Mouse (Mus musculus): Measurements from ENCODE around the gene Gm45799. TPM values are rescaled to one million over a fixed set of nuclear protein-coding genes. Genes with fewer than 3 reads are reported as not detected.

The Gm45799 gene
- polyA plus RNA-seq, 1 experiment: 27.1 TPM

DNA sequence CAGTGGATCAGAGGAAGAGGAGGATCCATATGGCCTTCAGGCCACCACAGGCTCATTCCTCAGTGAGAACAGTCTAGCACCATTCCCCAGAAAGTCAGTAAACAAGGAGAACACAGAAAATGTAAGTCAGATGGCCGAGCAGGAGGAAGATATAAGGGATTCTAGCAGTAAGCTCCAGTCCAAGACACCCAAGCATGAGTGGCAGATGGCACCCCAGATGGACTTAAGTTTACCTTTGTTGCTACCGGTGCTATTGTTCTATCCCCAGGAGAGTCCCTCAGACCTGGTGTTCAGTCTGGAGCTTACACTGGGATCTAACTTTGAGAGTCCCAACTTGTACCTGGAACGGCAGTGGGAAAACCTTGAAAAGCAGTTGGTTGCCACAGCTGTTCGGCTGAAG is 63.5 kb downstream of the Gm45799 start:
- TF ChIP-seq CTCF (IDR thresholded peaks at IDR 0.05; ENCODE audit: borderline replicate concordance, insufficient read depth, low read length): no peak
- TF ChIP-seq POLR2A (IDR thresholded peaks at IDR 0.05; ENCODE audit: low read depth, low read length): no peak
- Histone ChIP-seq H3K4me3 (ENCODE audit: insufficient read depth, low read length) (no peak overlapping the region), H3K4me1 (ENCODE audit: control insufficient read depth, insufficient read depth, low read length) (no peaks in the 10 kb centered on the region), H3K27ac (ENCODE audit: insufficient read depth, low read length) (no peak overlapping the region)

DNA sequence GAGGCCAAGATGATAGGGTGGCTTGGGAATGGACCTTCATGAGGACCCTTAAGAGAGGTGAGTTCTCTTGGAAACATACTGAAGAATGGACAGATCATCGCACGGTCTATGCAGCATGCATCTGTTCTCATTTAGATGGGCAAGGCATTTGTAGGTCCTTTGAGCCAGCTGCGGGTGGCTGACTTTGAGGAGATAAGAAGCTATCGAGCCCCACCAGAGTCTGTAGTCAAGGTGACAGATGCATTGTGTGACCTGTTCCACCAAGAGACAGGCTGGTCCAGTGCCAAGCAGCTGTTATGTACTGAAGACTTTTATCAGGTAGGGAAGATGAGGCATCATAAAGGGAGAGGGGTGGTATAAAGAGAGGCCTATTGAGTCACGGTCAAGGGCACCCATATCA is 68.4 kb downstream of the Gm45799 start:
- Histone ChIP-seq H3K4me1 (ENCODE audit: control insufficient read depth, insufficient read depth, low read length) (no peaks in the 10 kb centered on the region), H3K4me3 (ENCODE audit: insufficient read depth, low read length) (no peak overlapping the region), H3K27ac (ENCODE audit: insufficient read depth, low read length) (no peak overlapping the region)
- TF ChIP-seq POLR2A (IDR thresholded peaks at IDR 0.05; ENCODE audit: low read depth, low read length): no peak
- TF ChIP-seq CTCF (IDR thresholded peaks at IDR 0.05; ENCODE audit: borderline replicate concordance, insufficient read depth, low read length): no peak

- H3K4me3 ChIP-seq (ENCODE audit: insufficient read depth, low read length): no peak overlapping the region
- H3K4me1 ChIP-seq (ENCODE audit: control insufficient read depth, insufficient read depth, low read length): no peaks in the 10 kb centered on the region
- no peak overlapping the region for H3K27ac ChIP-seq (ENCODE audit: insufficient read depth, low read length)
- TF ChIP-seq POLR2A (IDR thresholded peaks at IDR 0.05; ENCODE audit: low read depth, low read length): no peak
- TF ChIP-seq CTCF (IDR thresholded peaks at IDR 0.05; ENCODE audit: borderline replicate concordance, insufficient read depth, low read length): no peak
Measured at GRCm38 (mm10) chr7:105715366-105715765, 75.0 kb downstream of the Gm45799 start.

DNA sequence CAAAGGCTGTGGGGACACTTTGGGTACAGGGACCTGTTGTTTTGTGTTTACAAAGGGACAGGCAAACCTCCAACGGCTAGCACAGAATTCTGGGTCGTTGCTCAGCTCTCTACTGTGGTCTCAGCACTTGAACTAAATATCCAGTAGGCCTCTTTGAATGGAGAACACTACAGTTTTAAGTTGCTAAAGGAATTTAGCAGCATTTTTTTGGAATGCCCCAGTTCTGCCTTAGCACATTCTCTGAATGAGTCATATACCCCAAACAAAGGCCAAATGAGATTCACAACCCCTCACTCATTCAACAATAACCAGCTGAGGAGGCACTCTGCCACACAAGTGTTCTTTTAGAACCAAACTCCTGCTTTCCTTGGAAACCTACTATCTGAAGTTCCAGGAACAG is 81.6 kb downstream of the Gm45799 start:
- Histone ChIP-seq H3K27ac (ENCODE audit: insufficient read depth, low read length) (peak overlapping the region; percentile 47), H3K4me3 (ENCODE audit: insufficient read depth, low read length) (no peak overlapping the region), H3K4me1 (ENCODE audit: control insufficient read depth, insufficient read depth, low read length) (peaks cover 9% of the 10 kb centered on the region; the same call in 1 of the 2 replicates)
- no peak for TF ChIP-seq POLR2A (IDR thresholded peaks at IDR 0.05; ENCODE audit: low read depth, low read length)
- no peak for TF ChIP-seq CTCF (IDR thresholded peaks at IDR 0.05; ENCODE audit: borderline replicate concordance, insufficient read depth, low read length)

GRCm38 (mm10) chr7:105726144-105726979 is 86.0 kb downstream of the Gm45799 start:
- H3K4me3 ChIP-seq (ENCODE audit: insufficient read depth, low read length): no peak overlapping the region
- peaks cover 8% of the 10 kb centered on the region; the same call in 1 of the 2 replicates for H3K4me1 ChIP-seq (ENCODE audit: control insufficient read depth, insufficient read depth, low read length)
- H3K27ac ChIP-seq (ENCODE audit: insufficient read depth, low read length): no peak overlapping the region
- TF ChIP-seq CTCF (IDR thresholded peaks at IDR 0.05; ENCODE audit: borderline replicate concordance, insufficient read depth, low read length): no peak; the same call in 1 of the 2 replicates
- TF ChIP-seq POLR2A (IDR thresholded peaks at IDR 0.05; ENCODE audit: low read depth, low read length): no peak

GRCm38 (mm10) chr7:105726980-105727325 is 86.6 kb downstream of the Gm45799 start:
- no peak overlapping the region for H3K4me3 ChIP-seq (ENCODE audit: insufficient read depth, low read length)
- TF ChIP-seq CTCF (IDR thresholded peaks at IDR 0.05; ENCODE audit: borderline replicate concordance, insufficient read depth, low read length) (no peak), POLR2A (IDR thresholded peaks at IDR 0.05; ENCODE audit: low read depth, low read length) (no peak)
- peaks cover 3% of the 10 kb centered on the region; the same call in 1 of the 2 replicates for H3K4me1 ChIP-seq (ENCODE audit: control insufficient read depth, insufficient read depth, low read length)
- no peak overlapping the region for H3K27ac ChIP-seq (ENCODE audit: insufficient read depth, low read length)

DNA sequence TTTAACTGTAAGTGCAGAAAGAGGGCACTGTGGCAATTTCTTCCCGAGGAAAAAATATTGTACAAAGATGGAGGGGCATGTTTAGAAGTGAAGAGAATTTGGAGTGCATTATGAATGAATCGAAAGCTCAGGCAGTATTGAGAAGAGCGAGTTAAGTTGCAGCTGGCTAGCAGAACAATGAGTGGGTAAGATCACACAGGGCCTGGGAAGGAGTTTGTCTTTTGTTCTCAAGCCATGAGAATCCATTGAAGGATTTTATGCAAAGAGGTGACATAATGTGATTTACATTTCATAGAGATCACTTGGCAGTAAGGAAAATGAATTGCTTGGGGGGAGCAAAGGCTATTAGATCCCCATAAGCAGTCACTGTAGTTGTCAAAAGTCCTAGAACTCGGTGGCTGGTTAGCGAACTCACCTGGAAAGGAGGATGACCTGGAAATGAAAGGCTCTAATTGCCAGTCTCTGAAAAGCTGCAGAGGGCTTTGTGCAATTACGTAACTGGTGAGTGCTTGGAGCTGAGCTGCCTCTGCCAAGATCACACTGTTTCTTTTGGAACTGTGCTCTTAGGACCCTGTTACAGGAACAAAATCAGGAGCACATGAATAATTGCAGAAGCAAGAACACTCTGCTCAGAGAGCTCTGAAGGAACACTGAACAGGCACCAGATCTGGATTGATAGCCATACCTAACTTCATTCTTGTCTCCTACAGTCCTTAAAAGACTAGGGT is 88.5 kb downstream of the Gm45799 start:
- no peaks in the 10 kb centered on the region for H3K4me1 ChIP-seq (ENCODE audit: control insufficient read depth, insufficient read depth, low read length)
- no peak for TF ChIP-seq POLR2A (IDR thresholded peaks at IDR 0.05; ENCODE audit: low read depth, low read length)
- no peak overlapping the region for H3K4me3 ChIP-seq (ENCODE audit: insufficient read depth, low read length)
- no peak overlapping the region for H3K27ac ChIP-seq (ENCODE audit: insufficient read depth, low read length)

GRCm38 (mm10) chr7:105733836-105734235 is 93.5 kb downstream of the Gm45799 start:
- TF ChIP-seq POLR2A (IDR thresholded peaks at IDR 0.05; ENCODE audit: low read depth, low read length) (no peak), CTCF (IDR thresholded peaks at IDR 0.05; ENCODE audit: borderline replicate concordance, insufficient read depth, low read length) (no peak)
- H3K27ac ChIP-seq (ENCODE audit: insufficient read depth, low read length): no peak overlapping the region
- no peaks in the 10 kb centered on the region for H3K4me1 ChIP-seq (ENCODE audit: control insufficient read depth, insufficient read depth, low read length)
- H3K4me3 ChIP-seq (ENCODE audit: insufficient read depth, low read length): no peak overlapping the region

Other genes with a start within 250 kb of the Gm45799 start
- 25.4 and 30.0 TPM in 2 replicates for gene Fam160a2, start 240.5 kb upstream of the Gm45799 start, polyA plus RNA-seq (2011; ENCODE audit: insufficient read length, low read depth, missing spikeins)
- gene Cnga4, start 236.0 kb upstream of the Gm45799 start, polyA plus RNA-seq (2011; ENCODE audit: insufficient read length, low read depth, missing spikeins): not detected in 2 replicates
- gene Cckbr, start 214.8 kb upstream of the Gm45799 start, polyA plus RNA-seq (2011; ENCODE audit: insufficient read length, low read depth, missing spikeins): not detected in 2 replicates
- 89.7 and 95.1 TPM in 2 replicates for gene Cavin3, start 158.3 kb upstream of the Gm45799 start, polyA plus RNA-seq (2011; ENCODE audit: insufficient read length, low read depth, missing spikeins)
- 52.8 and 53.5 TPM in 2 replicates for gene Smpd1, start 86.2 kb upstream of the Gm45799 start, polyA plus RNA-seq (2011; ENCODE audit: insufficient read length, low read depth, missing spikeins)
- 10.9 and 11.2 TPM in 2 replicates for gene Apbb1, start 58.9 kb upstream of the Gm45799 start, polyA plus RNA-seq (2011; ENCODE audit: insufficient read length, low read depth, missing spikeins)
- gene Hpx, start 40.4 kb upstream of the Gm45799 start, polyA plus RNA-seq (2011; ENCODE audit: insufficient read length, low read depth, missing spikeins): 1.3 TPM in 1 of 2 replicates, not detected in the other
- gene Trim3, start 7.0 kb upstream of the Gm45799 start, polyA plus RNA-seq (2011; ENCODE audit: insufficient read length, low read depth, missing spikeins): 54.7 and 60.8 TPM in 2 replicates
- 51.4 and 59.6 TPM in 2 replicates for gene Timm10b, start 496 bp upstream of the Gm45799 start, polyA plus RNA-seq (2011; ENCODE audit: insufficient read length, low read depth, missing spikeins)
- 43.6 and 48.8 TPM in 2 replicates for gene Arfip2, start 136 bp upstream of the Gm45799 start, polyA plus RNA-seq (2011; ENCODE audit: insufficient read length, low read depth, missing spikeins)
- gene Dnhd1, start 10.3 kb downstream of the Gm45799 start, polyA plus RNA-seq (2011; ENCODE audit: insufficient read length, low read depth, missing spikeins): 1.6 and 3.1 TPM in 2 replicates
- gene Ilk, start 96.0 kb downstream of the Gm45799 start, polyA plus RNA-seq (2011; ENCODE audit: insufficient read length, low read depth, missing spikeins): 295 and 379 TPM in 2 replicates
- 46.0 and 47.7 TPM in 2 replicates for gene Rrp8, start 96.8 kb downstream of the Gm45799 start, polyA plus RNA-seq (2011; ENCODE audit: insufficient read length, low read depth, missing spikeins)
- gene Taf10, start 103.8 kb downstream of the Gm45799 start, polyA plus RNA-seq (2011; ENCODE audit: insufficient read length, low read depth, missing spikeins): 146 and 155 TPM in 2 replicates
- gene Tpp1, start 111.7 kb downstream of the Gm45799 start, polyA plus RNA-seq (2011; ENCODE audit: insufficient read length, low read depth, missing spikeins): 200 and 265 TPM in 2 replicates
- 12.8 and 28.6 TPM in 2 replicates for gene Dchs1, start 147.1 kb downstream of the Gm45799 start, polyA plus RNA-seq (2011; ENCODE audit: insufficient read length, low read depth, missing spikeins)
- gene Mrpl17, start 170.5 kb downstream of the Gm45799 start, polyA plus RNA-seq (2011; ENCODE audit: insufficient read length, low read depth, missing spikeins): 129 and 140 TPM in 2 replicates